Mouse (Mus musculus): Measurements from ENCODE around the gene Gbgt1. TPM values are rescaled to one million over a fixed set of nuclear protein-coding genes. Genes with fewer than 3 reads are reported as not detected.

Gene Gbgt1
- total RNA-seq, 2 experiments from 2014 or later = 1.8 to 2.2 TPM

DNA sequence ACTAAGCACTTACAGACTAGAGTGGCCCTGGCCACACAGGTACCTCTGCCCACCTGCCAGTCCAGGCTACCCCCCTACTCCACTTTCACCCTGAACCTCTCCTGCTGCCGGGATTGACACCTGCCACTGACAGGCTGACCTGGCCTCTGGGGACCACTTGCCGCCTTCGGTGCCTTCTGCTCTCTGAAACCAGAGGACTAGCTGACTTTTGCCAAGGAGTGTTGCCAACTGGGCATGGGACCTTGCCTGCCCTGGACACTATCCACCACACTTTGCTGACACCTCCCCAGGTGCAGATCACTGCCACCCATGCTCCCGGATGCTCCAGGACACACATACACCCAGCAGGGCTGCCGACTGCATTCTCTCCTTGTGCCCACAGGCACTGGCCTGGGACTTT is 55.6 kb downstream of the Gbgt1 start:
- no peak for DNase-seq (ENCODE audit: low spot score in 2 of 2)
- TF ChIP-seq CTCF (conservative IDR thresholded peaks at IDR 0.05) = no peak
- Histone ChIP-seq H3K4me3 (no peak overlapping the region), H3K27ac (no peak overlapping the region)

Other genes with a start within 250 kb of the Gbgt1 start
- 10 to 100 TPM; 14.5 to 17.3 TPM for gene Ppp1r26, start 50.1 kb upstream of the Gbgt1 start, total RNA-seq (2021)
- 1 to 10 TPM; 1.9 to 2.4 TPM for gene 1700007K13Rik, start 30.6 kb upstream of the Gbgt1 start, total RNA-seq (2021)
- gene Mrps2, start 28.8 kb upstream of the Gbgt1 start, total RNA-seq (2021) = 10 to 100 TPM; 35.8 to 39.4 TPM
- 1 to 10 TPM in 1 of 2 experiments, not detected in 1; 1.2 TPM for gene Gm10134, start 9.2 kb downstream of the Gbgt1 start, total RNA-seq (2021)
- 100 to 1,000 TPM; 115 to 139 TPM for gene Ralgds, start 16.2 kb downstream of the Gbgt1 start, total RNA-seq (2021)
- not detected for gene Cel, start 66.5 kb downstream of the Gbgt1 start, total RNA-seq (2021)
- gene Gtf3c5, start 86.9 kb downstream of the Gbgt1 start, total RNA-seq (2021) = 10 to 100 TPM; 18.2 to 20.7 TPM
- gene Gfi1b, start 125.1 kb downstream of the Gbgt1 start, total RNA-seq (2021) = not detected
- gene Tsc1, start 144.3 kb downstream of the Gbgt1 start, total RNA-seq (2021) = 10 to 100 TPM; 47.1 to 49.1 TPM
- not detected for gene Spaca9, start 202.8 kb downstream of the Gbgt1 start, total RNA-seq (2021)
- gene Ak8, start 203.3 kb downstream of the Gbgt1 start, total RNA-seq (2021) = 1 to 10 TPM in 1 of 2 experiments, under 1 TPM in 1; 0.74 to 1.2 TPM

Data from layer of hippocampus, adult 2 months (tissue).